Mouse (Mus musculus) testis, adult 2 months (tissue): ENCODE data around the gene Wwtr1.

Source experiments
- CTCF ChIP-seq: fragments of 200-500 bp; IDR thresholded peaks from 2 replicates; pipeline ENCODE4 v1.5.1; 2012; ENCODE audit warnings: low read depth, mild to moderate bottlenecking, inconsistent platforms, low read length, moderate library complexity; ENCODE audit not compliant: control insufficient read depth, insufficient read depth, insufficient replicate concordance
- POLR2A ChIP-seq: fragments of 200-500 bp; IDR thresholded peaks from 2 replicates; pipeline ENCODE4 v1.6.1; 2012; ENCODE audit warnings: low read depth, mild to moderate bottlenecking, inconsistent platforms, low read length, moderate library complexity; ENCODE audit not compliant: control insufficient read depth

DNA sequence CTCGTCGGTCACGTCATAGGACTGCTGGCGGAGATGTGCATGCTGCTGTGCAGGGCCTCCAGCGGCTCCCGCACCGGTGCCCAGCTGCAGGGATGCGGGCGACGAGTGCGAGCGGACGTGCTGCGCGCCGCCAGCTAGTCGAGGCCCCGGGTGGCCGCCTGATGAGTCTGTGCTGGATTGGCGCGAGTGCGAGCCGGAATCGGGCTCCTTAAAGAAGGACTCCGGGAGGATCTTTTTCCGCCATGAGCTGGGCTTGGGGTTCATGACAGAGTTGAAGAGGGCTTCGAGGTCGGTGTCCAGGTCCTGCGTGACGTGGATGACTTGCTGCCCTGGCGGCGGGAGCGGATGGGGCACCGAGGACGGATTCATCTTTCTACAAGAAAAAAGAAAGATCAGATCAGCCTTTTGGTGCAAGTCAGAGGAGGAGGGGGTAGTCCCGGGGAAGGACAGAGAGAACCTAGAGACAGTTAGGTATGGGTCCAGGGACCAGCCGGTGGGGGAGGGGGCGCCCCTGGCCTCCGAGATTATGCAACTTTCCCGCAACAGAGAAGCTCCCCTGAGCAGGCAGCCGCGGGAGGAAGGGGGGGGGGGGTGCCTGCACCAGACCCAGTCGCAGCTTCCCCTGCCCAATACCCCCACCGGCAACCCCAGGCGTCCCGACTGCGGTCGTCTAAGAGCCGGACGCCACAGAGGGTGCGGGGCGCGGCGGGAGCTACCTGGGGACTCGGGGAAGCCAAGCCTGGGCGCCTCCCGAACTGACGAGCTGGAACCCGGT, 638 bp downstream of the Wwtr1 start:
- TF ChIP-seq POLR2A (no peak), CTCF (no peak)
